Mouse (Mus musculus): ENCODE data around the gene Psg16. TPM values are rescaled to one million over a fixed set of nuclear protein-coding genes. Genes with fewer than 3 reads are reported as not detected.
"Not testable (repeated sequence)": the region's sequence is repeated elsewhere in the genome, so short reads cannot be mapped to it uniquely, and the experiment has no call there.

Psg16 gene
- polyA plus RNA-seq, 2 experiments = 0.23 to 0.33 TPM

- Histone ChIP-seq H3K9me3 (ENCODE audit: control insufficient read depth, low read length) (no peaks in the 10 kb centered on the region), H3K4me3 (replicated peaks; ENCODE audit: low read length) (no peak overlapping the region), H3K4me2 (replicated peaks; ENCODE audit: low read depth, low read length, severe bottlenecking) (no peak overlapping the region), H3K27me3 (ENCODE audit: control insufficient read depth, insufficient read depth, low read length) (no peaks in the 10 kb centered on the region), H3K4me1 (ENCODE audit: control insufficient read depth, insufficient read depth, low read length) (peaks cover 9% of the 10 kb centered on the region), H3K9ac (ENCODE audit: low read depth, low read length, severe bottlenecking) (no peak overlapping the region), H3K27ac (replicated peaks; ENCODE audit: low read depth, low read length) (no peak overlapping the region), H3K36me3 (ENCODE audit: control insufficient read depth, insufficient read depth, low read length) (no peaks in the 10 kb centered on the region)
- no peak for ATAC-seq (ENCODE audit: low FRiP score, low read depth)
- 8% methylated on average over 2 of the region's 2 CpGs for WGBS
- TF ChIP-seq POLR2A (IDR thresholded peaks at IDR 0.05; ENCODE audit: borderline replicate concordance, extremely low read depth, insufficient read depth, insufficient read length) = no peak
- DNase-seq (ENCODE audit: low spot score) = peak; percentile 93
Observed at GRCm38 (mm10) chr7:17066412-17066811, 7.4 kb upstream of the Psg16 start.

GRCm38 (mm10) chr7:17067000-17067399 lies 6.8 kb upstream of the Psg16 start:
- no peak overlapping the region for H3K27ac ChIP-seq (replicated peaks; ENCODE audit: low read depth, low read length)
- TF ChIP-seq POLR2A (IDR thresholded peaks at IDR 0.05; ENCODE audit: borderline replicate concordance, extremely low read depth, insufficient read depth, insufficient read length) = no peak
- H3K4me2 ChIP-seq (replicated peaks; ENCODE audit: low read depth, low read length, severe bottlenecking) = no peak overlapping the region
- ATAC-seq (ENCODE audit: low FRiP score, low read depth) (no peak), DNase-seq (ENCODE audit: low spot score) (no peak)
- no peaks in the 10 kb centered on the region for H3K9me3 ChIP-seq (ENCODE audit: control insufficient read depth, low read length)
- no peaks in the 10 kb centered on the region for H3K36me3 ChIP-seq (ENCODE audit: control insufficient read depth, insufficient read depth, low read length)
- H3K4me3 ChIP-seq (replicated peaks; ENCODE audit: low read length) = no peak overlapping the region
- peaks cover 6% of the 10 kb centered on the region; the same call in 1 of the 2 replicates for H3K4me1 ChIP-seq (ENCODE audit: control insufficient read depth, insufficient read depth, low read length)
- H3K27me3 ChIP-seq (ENCODE audit: control insufficient read depth, insufficient read depth, low read length) = no peaks in the 10 kb centered on the region
- H3K9ac ChIP-seq (ENCODE audit: low read depth, low read length, severe bottlenecking) = no peak overlapping the region

GRCm38 (mm10) chr7:17067651-17068050 lies 6.2 kb upstream of the Psg16 start:
- not testable (repeated sequence) for H3K36me3 ChIP-seq (ENCODE audit: control insufficient read depth, insufficient read depth, low read length); H3K4me2 ChIP-seq (replicated peaks; ENCODE audit: low read depth, low read length, severe bottlenecking); H3K9ac ChIP-seq (ENCODE audit: low read depth, low read length, severe bottlenecking); H3K4me3 ChIP-seq (replicated peaks; ENCODE audit: low read length); ATAC-seq (ENCODE audit: low FRiP score, low read depth); H3K27ac ChIP-seq (replicated peaks; ENCODE audit: low read depth, low read length); H3K9me3 ChIP-seq (ENCODE audit: control insufficient read depth, low read length); H3K27me3 ChIP-seq (ENCODE audit: control insufficient read depth, insufficient read depth, low read length); DNase-seq (ENCODE audit: low spot score); H3K4me1 ChIP-seq (ENCODE audit: control insufficient read depth, insufficient read depth, low read length)
- WGBS = 56% methylated on average over 5 of the region's 5 CpGs

- Histone ChIP-seq H3K27me3 (ENCODE audit: control insufficient read depth, insufficient read depth, low read length) (no peaks in the 10 kb centered on the region), H3K4me2 (replicated peaks; ENCODE audit: low read depth, low read length, severe bottlenecking) (no peak overlapping the region), H3K27ac (replicated peaks; ENCODE audit: low read depth, low read length) (no peak overlapping the region), H3K36me3 (ENCODE audit: control insufficient read depth, insufficient read depth, low read length) (no peaks in the 10 kb centered on the region), H3K4me1 (ENCODE audit: control insufficient read depth, insufficient read depth, low read length) (no peaks in the 10 kb centered on the region), H3K4me3 (replicated peaks; ENCODE audit: low read length) (no peak overlapping the region), H3K9me3 (ENCODE audit: control insufficient read depth, low read length) (no peaks in the 10 kb centered on the region), H3K9ac (ENCODE audit: low read depth, low read length, severe bottlenecking) (no peak overlapping the region)
- ATAC-seq (ENCODE audit: low FRiP score, low read depth) (no peak), DNase-seq (ENCODE audit: low spot score) (no peak)
- WGBS = 59% methylated on average over 5 of the region's 5 CpGs
- no peak for TF ChIP-seq POLR2A (IDR thresholded peaks at IDR 0.05; ENCODE audit: borderline replicate concordance, extremely low read depth, insufficient read depth, insufficient read length)
Observed at GRCm38 (mm10) chr7:17073513-17073903, 332 bp upstream of the Psg16 start.

GRCm38 (mm10) chr7:17076542-17076941 lies 2.7 kb downstream of the Psg16 start:
- H3K4me1 ChIP-seq (ENCODE audit: control insufficient read depth, insufficient read depth, low read length) = no peaks in the 10 kb centered on the region

GRCm38 (mm10) chr7:17078076-17078654 lies 4.3 kb downstream of the Psg16 start:
- no peak for DNase-seq (ENCODE audit: low spot score)
- Histone ChIP-seq H3K4me3 (replicated peaks; ENCODE audit: low read length) (no peak overlapping the region), H3K27me3 (ENCODE audit: control insufficient read depth, insufficient read depth, low read length) (no peaks in the 10 kb centered on the region), H3K27ac (replicated peaks; ENCODE audit: low read depth, low read length) (no peak overlapping the region), H3K4me1 (ENCODE audit: control insufficient read depth, insufficient read depth, low read length) (no peaks in the 10 kb centered on the region), H3K9me3 (ENCODE audit: control insufficient read depth, low read length) (no peaks in the 10 kb centered on the region), H3K9ac (ENCODE audit: low read depth, low read length, severe bottlenecking) (no peak overlapping the region), H3K4me2 (replicated peaks; ENCODE audit: low read depth, low read length, severe bottlenecking) (no peak overlapping the region), H3K36me3 (ENCODE audit: control insufficient read depth, insufficient read depth, low read length) (no peaks in the 10 kb centered on the region)
- no peak for TF ChIP-seq POLR2A (IDR thresholded peaks at IDR 0.05; ENCODE audit: borderline replicate concordance, extremely low read depth, insufficient read depth, insufficient read length)
- no peak for ATAC-seq (ENCODE audit: low FRiP score, low read depth)
- WGBS = 74% methylated on average over 7 of the region's 7 CpGs

More at GRCm38 (mm10) chr7:17076542-17076941, 2.7 kb downstream of the Psg16 start:
- no peak for TF ChIP-seq POLR2A (IDR thresholded peaks at IDR 0.05; ENCODE audit: borderline replicate concordance, extremely low read depth, insufficient read depth, insufficient read length)
- WGBS = 100% methylated on average over 1 of the region's 1 CpGs
- Histone ChIP-seq H3K4me3 (replicated peaks; ENCODE audit: low read length) (no peak overlapping the region), H3K4me2 (replicated peaks; ENCODE audit: low read depth, low read length, severe bottlenecking) (no peak overlapping the region), H3K9me3 (ENCODE audit: control insufficient read depth, low read length) (no peaks in the 10 kb centered on the region), H3K27me3 (ENCODE audit: control insufficient read depth, insufficient read depth, low read length) (no peaks in the 10 kb centered on the region), H3K36me3 (ENCODE audit: control insufficient read depth, insufficient read depth, low read length) (no peaks in the 10 kb centered on the region), H3K9ac (ENCODE audit: low read depth, low read length, severe bottlenecking) (no peak overlapping the region), H3K27ac (replicated peaks; ENCODE audit: low read depth, low read length) (no peak overlapping the region)
- DNase-seq (ENCODE audit: low spot score) (no peak), ATAC-seq (ENCODE audit: low FRiP score, low read depth) (no peak)
